Comparison of ENCODE assay signal across 22 mouse cellular contexts in the genomic region with DNA sequence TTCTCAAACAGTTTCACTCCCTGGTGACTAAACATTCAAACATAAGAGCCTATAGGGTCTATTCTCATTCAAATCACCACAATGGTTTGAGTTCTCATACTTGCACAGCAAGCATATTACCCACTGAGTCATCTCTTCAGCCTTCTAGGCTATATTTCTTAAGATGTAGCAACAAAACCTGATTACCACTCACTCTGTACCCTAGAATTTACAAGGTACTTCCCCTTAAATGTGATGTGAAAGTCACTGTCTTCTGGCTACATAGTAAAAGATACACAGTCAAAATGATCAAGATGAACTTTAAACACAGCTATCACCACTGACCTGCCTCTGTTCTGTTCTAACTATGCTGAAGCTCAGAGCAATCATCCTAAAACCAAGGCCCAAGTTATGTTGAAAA.
"Had no signal": no experiment of that assay in that cellular context is flagged by ENCODE, and none has a peak within 500 bp of the region (broad histone marks: within the 10 kb centered on the region; RNA-seq: fewer than 3 reads in every experiment).

No protein-coding gene starts in this region.

- DNase-seq: kidney, adult 2 months; kidney, postnatal 25 days; layer of hippocampus, adult 9-11 months; liver; liver, postnatal 0 days; lung, embryonic 14.5 days; retina, postnatal 1 day; right cerebral cortex, postnatal 25 days; spleen, adult 18-20 months; thymus, postnatal 25 days had no signal

- H3K4me1 ChIP-seq: stomach, embryonic 15.5 days had no signal

- H3K27me3 ChIP-seq: neural tube, embryonic 13.5 days; stomach, embryonic 15.5 days had no signal

- ATAC-seq: lung, postnatal 0 days; midbrain, embryonic 16.5 days had no signal

- H3K36me3 ChIP-seq: limb, embryonic 10.5 days; limb, embryonic 13.5 days; midbrain, embryonic 12.5 days; neural tube, embryonic 13.5 days; stomach, embryonic 15.5 days had no signal

- H3K27ac ChIP-seq: kidney, postnatal 0 days; layer of hippocampus, adult 2 months; limb, embryonic 10.5 days; limb, embryonic 13.5 days; liver, embryonic 14.5 days; macrophage; midbrain, embryonic 12.5 days; neural tube, embryonic 13.5 days; stomach, embryonic 15.5 days had no signal

- H3K9me3 ChIP-seq: limb, embryonic 10.5 days; limb, embryonic 13.5 days; midbrain, embryonic 12.5 days; neural tube, embryonic 13.5 days; stomach, embryonic 15.5 days had no signal

- H3K4me3 ChIP-seq: layer of hippocampus, adult 2 months; limb, embryonic 10.5 days; limb, embryonic 13.5 days; midbrain, embryonic 12.5 days; myocyte; neural tube, embryonic 13.5 days; stomach, embryonic 15.5 days had no signal
